Mouse (Mus musculus): ENCODE measurements at regions not wholly inside any gene's neighbourhood (a gene's known extent, or its start where the extent isn't known, plus 50 kb on each side); places are given as distances from the start of the nearest gene placed in this dataset.

GRCm38 (mm10) chr14:118371336-118371735 lies 104.6 kb downstream of the Gm9376 start:
- no peak for TF ChIP-seq CTCF (IDR thresholded peaks at IDR 0.05; ENCODE audit: extremely low read depth, insufficient read depth, low read length)
- TF ChIP-seq POLR2A (IDR thresholded peaks at IDR 0.05; ENCODE audit: extremely low read depth, insufficient read depth, low read length): no peak

All from cortical plate, adult 2 months (tissue).